Mouse (Mus musculus) testis, adult 2 months (tissue): ENCODE measurements around the gene Tpm1.

Experiments
- CTCF ChIP-seq: fragments of 200-500 bp; IDR thresholded peaks from 2 replicates; pipeline ENCODE4 v1.5.1; 2012; ENCODE audit warnings: low read depth, mild to moderate bottlenecking, inconsistent platforms, low read length, moderate library complexity; ENCODE audit not compliant: control insufficient read depth, insufficient read depth, insufficient replicate concordance
- POLR2A ChIP-seq: fragments of 200-500 bp; IDR thresholded peaks from 2 replicates; pipeline ENCODE4 v1.6.1; 2012; ENCODE audit warnings: low read depth, mild to moderate bottlenecking, inconsistent platforms, low read length, moderate library complexity; ENCODE audit not compliant: control insufficient read depth

DNA sequence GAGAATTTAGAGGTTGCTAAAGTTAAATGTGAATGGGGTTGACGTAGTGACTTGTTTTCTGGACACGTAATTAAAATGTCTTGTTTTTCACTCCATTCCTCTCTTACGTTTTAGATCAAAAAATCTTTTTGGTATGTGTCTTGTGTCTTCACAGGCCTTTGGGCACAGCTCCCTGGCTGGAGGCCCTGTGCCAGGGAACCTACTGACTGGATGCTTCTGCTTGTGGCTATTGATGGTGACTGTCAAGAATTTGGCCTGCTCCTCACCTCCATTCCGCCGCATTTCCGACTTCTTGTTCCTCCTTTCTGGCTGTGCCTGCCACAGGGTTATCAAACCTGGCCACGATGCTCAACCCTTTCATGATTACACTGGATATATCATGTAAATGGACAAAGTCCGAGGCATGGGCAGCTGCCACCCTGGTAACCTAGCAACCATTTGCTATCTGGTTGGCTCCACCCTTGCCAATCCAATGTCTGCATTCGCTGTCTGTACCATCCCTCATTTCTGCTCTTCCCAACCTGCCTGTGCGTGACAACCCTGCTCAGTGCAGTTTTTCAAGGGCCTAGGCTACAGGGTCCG is 44.0 kb downstream of the Tpm1 start:
- TF ChIP-seq CTCF (no peak), POLR2A (no peak)
